Mouse (Mus musculus) lung, postnatal 10 days (tissue): ENCODE data around the gene Hdac7.
A peak's percentile ranks its signal among the peaks of the same experiment; 100 is the strongest.
"Not testable (repeated sequence)": the region's sequence is repeated elsewhere in the genome, so short reads cannot be mapped to it uniquely, and the experiment has no call there.

Source experiments
- DNase-seq: peaks from one replicate; pipeline ENCODE4 v3.0.0; 2021

Hdac7 gene

DNA sequence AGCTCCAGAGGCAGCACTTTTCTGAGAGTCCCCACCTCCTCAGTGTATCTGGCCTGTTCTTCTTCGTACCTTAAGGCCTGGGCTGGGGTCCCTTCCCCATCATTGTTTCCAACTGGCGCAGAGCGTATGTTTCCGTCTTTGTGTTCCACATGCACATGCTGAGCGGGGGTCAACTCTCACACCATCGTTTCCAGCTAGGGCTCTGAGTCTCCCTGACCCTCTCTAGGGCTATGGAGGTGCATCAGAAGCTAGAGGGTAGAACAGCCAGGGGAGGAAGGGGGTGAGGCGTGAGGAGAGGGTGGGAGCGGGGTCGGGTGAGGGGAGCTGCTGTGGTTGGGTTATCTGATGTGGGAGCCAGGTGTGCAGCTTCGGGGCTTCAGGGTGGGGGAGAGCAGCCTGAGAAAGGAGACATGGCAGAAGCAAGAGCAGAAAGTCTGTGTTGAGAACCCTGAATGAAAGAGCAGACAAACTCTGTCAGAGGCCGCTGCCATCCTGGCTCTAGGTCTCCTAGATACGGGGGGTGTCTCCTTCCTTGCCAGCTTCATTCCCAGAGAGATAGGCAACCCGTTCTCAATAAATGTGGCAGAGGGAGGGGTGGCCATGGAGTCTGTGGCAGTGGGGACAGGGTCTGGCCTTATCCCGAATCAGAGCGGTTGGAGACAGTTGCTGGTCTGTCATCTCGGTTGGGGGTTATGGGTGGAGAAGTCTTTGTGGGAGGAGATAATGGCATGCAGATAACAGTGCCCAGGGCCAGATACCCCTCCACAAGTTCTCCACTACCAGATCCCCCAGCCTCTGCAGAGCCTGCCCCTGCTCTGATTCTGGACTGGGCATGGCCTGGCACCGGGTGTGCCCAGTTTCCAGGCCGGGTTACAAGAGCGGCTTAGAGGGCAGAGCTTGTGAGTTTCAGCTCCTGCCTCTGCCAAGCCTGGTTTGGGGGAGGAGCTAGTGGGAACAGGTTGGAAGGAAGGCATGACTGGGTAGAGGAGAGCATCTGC is at the start of gene Hdac7:
Gene Hdac7 (minus strand): TSS at position 466 of the 998 bp plus-strand sequence.
- peak; percentile 52 for DNase-seq

DNA sequence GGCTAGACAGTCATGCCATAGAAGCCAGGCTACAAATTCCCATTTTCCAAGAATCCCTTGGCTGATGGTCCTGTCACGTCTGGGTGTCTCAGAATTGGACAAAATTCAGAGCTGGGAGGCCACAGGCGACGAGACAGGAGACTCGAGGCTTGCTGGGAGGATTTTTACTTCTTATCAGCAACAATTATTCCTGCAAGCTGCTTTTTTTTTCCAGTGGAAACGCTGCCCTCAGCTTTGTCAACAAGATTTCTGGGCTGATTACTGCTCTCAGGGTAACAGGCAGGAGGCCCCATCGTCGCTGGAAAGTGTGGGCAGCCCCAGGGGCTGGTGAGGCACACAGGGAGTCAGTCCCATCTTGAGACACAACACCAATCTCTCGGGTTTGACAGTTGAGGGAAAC is 48.2 kb upstream of the Hdac7 start:
- no peak for DNase-seq

DNA sequence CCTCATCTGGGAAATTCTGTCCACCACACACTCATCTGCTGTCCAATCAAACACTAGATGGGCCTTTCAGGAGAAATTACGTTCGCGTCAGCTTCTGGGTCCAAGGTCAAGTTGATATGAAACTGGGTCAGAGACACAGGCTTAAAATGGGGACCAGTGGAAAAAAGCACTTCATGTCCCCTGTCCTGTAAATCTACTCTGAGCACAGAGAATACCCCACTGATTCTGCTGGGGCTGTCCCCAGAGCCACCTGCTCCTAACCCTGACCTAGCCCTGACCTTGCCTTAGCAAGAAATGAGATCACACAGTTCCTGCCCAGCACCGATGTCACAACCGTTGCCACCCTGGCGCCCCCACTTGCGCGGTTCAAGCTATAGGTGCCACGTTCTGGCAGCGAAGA is 46.1 kb upstream of the Hdac7 start:
- DNase-seq, result no peak

DNA sequence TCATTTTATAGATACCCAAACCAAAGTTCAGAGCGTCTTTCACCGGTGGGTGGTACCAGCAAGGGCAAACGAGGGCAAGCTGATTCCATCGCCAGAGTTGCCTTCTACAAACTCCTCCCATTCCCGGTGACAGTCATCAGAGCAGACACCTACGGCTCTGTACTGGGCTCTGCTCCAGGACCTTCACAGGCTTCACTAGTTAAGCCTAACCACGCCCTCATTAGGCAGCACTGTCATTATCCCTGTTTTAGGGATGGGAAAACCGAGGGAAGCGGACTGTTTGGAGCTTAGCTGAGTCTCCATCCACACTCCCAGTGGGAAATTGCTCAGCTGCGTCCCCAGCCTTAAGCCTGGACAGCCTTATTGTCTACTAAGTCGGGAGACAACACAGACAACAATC is 45.7 kb upstream of the Hdac7 start:
- no peak for DNase-seq

DNA sequence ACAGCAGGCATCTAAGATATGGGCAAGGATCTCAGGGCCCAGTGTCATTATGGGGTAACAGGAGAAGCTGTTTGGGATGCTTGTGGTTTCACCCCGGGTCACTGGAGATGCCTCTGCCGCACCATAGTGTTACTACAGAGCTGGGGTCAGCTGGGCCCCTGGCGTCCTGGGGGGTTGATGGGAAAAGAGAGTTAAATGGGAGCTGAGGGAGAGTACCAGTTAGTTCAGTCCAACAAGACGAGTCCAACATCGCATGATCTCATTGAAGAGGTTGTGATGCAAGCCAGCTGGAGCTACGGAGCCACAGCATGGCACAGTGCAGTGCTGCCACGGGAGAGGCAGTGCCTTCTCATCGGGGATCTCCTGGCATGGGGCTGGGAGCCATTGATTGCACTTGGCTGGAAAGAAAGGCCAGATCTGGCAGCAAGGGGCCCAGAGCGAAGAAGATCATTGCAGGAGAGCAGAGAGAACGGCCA is 43.3 kb upstream of the Hdac7 start:
- DNase-seq, result no peak

DNA sequence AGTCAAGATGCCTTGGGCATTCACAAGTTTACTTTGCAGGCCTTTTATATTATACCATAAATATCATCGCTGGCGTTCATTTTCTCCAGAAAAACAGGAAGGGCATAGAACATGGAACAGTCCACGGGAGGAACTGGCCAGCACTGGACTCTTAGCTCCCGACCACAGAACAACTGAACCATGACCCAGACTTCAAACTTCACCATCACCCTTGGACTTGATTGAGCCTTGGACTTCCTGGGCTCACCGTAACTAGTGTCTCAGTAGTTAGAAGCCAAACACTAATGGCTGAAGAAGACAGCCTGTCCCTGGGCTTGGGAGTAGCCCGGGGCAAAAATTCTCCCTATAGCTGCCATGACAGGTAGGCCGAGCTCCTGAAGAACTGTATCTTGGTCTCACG is 37.1 kb upstream of the Hdac7 start:
- no peak for DNase-seq

DNA sequence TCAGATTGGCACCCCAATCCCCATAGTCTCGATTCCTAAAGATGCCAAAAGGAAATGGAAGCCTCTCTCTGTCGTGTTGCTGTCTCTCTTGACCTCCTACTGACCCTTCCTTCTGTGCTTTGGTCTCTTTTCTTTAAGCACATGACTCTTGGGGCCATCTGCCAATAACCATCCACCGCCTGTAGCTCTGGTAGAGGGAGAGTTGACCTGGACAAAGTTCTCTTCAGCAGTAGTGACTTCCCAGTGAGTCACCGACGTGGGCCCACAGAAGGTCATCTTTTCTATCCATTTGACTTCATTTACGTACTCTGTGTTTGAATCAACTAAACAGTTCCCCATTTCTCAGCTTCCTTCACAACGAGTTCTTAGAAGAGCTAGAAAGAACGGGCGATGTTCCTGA is 36.1 kb upstream of the Hdac7 start:
- DNase-seq, result no peak

DNA sequence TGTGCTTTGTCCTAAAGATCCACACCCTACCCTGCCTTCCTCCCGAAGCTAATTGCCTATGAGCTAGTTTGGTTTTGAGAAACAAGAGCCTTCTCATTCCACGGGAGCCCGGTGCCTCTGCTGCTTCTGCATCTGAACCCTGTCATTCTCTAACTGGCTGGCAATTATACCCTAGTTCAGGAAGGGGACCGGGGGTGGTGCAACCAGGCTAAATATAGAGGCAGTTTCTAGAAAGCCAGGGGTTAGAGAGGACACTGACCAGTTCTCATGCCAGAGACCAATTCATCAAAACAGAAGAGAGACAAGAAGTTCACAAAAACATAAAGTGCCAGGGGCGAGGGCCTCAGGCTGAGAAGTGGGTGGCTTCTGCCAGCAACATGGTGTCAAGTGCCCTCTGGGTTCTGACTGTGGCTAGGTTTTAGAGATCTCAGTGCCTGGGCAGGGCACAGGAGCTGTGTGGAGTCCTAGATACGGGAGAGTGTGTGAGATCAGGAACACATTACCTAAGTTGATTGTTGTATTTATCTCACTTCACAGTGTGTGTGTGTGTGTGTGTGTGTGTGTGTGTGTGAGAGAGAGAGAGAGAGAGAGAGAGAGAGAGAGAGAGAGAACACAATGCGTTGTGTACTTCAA is 34.5 kb upstream of the Hdac7 start:
- no peak for DNase-seq

DNA sequence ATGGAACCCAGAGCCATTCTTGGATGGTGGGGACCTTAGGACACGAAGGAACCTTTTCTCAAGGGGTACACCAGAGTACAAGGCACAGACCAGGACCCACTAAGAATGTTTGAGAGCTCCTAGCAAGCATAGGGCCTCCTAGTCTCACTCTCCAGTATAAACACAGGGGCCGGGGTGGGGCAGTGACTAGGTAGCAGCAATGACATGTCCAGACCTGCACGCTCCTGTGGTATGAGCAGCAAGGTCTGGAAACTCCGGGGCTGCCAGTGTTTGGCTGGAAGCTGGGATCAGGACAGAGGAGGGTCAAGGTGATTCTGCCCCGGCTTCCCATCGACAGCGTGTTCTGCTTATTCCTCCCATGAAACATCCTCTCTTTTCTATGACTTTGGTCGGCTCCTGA is 31.5 kb upstream of the Hdac7 start:
- no peak for DNase-seq

DNA sequence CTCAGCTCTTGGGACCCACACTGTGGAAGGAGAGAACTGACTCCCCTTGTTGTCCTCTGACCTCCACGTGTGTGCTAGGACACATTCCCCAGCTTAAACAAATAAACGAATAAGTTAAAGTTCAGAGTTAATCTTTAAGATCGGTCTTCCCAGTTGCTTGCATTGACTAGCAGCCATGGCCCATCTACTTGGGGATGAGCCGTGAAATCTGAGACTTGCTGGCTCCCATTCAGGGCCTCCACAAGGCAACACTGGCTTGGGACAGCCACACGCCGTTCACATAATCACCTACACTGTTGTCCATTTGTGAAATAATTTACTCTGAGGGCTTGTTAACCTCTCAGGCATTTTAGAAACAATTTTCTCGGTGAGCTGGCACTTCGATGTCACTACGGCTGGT is 29.4 kb upstream of the Hdac7 start:
- DNase-seq, result no peak

DNA sequence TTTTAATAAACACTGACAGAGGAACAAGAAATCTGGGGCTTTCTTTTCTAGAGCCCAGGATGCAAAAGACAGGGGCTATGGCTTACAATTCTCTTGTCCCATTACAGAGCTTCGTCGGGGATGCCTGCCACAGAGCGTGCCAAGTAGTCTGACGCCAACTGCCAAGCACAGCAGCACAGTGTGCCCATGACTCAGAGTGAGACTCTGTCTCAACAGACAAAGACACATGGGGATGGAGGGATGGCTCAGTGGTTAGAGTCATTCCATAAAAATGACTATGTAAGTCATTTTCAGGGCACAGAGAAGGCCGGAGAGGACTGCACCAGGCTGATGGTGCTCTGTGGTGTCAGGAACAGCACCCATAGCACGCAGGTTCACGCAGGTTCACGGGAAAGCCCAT is 27.9 kb upstream of the Hdac7 start:
- DNase-seq, result no peak

DNA sequence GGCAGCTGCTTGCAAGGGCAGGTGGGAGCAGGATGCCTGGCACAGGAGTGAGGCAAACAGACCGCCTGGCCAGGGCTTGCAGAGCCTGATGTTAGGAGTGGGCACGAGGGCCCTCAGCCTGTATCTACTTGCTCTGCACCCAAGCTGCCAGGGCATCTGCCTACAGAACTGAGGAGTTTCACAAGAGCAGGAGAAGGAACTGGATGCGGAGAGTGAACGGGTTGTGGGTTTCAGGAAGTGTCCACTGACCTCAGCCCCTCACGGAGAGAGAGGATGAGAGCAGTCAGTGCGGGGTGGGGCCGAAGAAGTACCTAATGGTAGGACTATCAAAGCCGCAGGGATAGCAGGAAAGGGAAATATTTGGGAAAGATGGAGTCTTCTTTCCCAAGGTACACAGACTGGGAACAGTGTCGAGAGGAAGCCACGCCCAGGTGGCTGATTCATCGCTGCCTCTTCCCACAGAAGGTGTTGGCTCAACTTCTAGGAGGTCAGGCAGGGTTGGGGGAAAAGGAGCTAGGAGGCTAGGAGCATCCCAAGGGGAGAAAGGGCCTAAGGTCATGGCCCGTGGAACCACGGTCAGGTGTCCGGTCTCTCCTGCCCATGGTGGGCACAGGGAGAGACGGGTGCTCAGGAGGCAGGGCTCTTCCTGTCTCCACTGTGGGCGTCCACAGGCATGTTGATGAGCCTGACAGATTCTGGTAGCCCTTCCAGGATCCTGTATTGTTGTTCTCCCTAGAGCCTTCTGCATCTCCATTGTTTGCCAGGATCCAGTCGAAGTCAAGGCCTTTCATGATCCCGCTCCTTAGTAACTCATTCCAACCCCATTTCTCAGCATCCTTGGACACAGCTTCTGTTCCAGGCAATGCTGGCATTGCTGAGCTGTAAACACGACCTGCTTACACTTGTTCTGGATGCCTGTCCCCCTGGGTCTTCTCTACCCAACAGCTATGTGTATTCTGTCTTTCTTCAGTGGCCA is 27.0 kb upstream of the Hdac7 start:
- DNase-seq, result no peak

DNA sequence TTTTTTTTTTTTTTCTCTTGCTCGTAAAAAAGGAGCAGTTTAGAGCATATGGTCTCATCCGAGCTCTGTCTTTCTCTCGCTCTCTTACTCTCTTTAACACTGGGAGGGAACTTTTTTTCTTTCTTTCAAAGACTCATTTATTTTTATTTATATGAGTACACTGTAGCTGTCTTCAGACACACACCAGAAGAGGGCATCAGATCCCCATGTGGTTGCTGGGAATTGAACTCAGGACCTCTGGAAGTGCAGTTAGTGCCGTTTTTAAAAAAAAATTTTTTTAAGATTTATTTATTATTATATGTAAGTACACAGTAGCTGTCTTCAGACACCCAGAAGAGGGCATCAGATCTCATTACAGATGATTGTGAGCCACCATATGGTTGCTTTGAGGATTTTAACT is 25.8 kb upstream of the Hdac7 start:
- not testable (repeated sequence) for DNase-seq

DNA sequence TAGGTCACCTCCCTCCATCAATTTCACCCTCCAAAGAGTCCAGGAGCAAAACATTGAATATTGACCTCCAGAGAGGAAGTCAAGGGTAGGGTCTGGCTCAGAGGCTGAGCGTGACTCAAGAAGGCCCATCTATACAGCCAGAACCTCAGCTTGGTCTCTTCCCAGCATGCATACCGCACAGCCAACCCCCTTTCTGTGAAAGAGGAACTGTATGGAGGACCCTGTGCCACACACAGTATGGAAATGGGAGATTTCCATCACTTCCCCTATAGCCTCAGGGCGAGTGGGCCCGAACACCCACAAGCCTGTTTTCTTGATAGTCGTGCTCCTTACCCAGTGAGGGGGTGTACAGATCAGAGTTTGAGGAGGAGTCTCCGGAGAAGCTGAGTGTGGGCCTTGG is 24.7 kb upstream of the Hdac7 start:
- DNase-seq, result no peak

DNA sequence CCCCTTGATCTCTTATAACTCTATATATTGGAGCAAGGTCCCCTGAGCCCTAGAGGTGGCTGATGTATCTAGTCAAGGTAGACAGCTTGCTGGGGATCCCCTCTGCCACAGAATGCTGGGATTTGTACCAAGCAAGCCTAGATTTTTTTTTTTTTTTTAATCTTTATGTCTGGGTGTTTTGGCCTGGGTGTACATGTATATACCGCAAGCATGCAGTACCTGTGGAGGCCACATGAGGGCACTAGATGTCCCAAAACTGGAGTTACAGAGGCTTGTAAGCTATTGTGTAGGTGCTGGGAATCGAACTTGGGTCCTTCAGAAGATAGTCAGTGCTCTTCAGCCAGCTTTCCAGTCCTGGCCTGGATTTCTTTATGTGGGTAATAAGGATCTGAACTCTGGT is 21.7 kb upstream of the Hdac7 start:
- DNase-seq, result no peak

DNA sequence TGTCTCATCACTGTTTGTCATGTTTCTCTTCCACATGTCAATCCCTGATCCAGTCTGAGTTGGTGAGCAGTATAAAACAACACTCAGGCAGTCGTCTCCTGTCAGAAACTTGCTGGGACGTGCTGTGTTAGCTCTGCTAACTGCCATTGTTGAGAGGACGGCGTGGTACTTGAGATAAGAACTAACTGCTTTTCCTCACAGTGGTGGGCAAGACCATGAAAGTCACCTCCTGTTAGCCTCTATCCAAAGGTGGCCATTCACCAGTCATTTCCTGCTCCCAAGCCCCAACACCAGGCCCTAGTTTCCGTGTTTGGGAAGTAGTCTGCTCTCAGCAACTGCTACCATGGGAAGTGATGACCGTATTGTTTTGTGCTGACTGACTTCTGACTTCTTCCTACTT is 20.9 kb upstream of the Hdac7 start:
- DNase-seq, result no peak

DNA sequence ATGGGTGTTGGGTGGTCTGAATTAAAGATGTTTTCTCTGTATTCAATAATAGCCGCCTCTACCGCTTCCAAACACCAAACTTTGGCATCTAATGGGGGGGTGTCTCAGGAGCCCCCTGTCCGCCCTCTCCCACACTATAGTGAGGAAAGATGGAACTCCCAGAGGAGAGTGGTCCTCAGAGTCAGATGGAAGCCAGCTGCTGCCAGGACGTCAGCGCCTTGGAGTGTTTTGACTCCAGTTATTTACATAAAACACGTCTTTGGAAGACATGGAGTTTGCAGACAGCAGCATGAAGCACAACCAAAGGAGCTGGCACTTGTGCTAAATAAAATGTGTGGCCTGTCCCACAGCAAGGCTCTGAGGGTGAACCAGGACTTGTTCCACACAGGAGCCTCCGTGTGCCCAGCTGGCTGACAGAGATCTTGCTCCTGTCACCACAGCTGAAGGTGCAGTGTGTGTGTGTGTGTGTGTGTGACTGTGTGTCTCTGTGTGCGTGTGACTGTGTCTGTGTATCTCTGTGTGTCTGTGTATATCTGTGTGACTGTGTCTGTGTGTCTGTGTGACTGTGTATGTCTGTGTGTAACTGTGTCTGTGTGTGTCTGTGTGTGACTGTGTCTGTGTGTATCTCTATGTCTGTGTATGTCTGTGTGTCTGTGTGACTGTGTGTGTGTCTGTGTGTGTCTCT is 20.2 kb upstream of the Hdac7 start:
- no peak for DNase-seq

DNA sequence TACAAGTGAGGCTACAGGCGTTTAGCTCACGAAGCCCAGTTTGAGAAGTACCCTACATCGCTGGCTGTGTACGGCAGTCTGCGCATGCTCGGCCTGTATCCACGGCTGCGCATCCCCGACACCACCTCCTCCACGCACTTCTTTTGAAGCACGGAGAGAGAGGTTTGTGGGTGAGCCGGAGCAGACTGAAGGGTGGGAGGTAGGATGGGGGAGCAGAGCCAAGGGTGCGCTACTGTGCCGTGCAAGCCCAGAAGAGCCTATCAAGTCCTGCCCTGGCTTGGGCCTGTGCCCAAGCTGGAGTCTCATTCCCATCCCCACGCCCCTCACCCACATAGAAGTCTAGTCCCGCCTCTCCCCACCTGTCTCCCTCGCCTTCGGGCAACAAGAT is 19.2 kb upstream of the Hdac7 start:
- DNase-seq, result no peak

DNA sequence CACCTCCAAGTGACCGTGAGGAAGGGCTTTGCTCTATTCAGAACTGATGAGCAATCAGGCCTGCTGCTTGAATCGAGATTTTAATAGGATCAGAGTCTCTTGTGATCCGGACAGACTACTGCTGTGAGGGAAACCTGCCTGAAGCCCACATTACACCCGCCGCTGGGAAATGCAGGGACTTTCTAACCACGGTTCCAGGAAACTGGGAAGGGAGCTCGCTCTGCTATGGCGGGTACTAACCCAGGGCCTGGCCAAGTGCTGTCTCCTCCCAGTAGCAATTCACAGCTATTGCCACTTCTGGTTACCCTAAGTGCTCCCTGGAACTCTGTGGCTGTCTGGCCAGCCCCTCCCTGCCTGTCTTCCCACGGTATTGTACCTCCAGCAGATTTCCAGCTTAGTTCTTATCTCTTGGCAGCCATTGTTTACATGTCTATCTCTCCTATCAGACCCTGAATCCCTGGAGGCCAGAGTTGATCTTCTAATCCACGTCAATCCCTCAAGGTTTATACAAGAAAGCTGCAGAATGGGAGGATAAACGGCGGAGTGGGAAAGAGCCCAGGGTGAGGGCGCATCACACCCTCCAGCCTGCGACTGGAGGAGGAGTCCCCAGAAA is 18.7 kb upstream of the Hdac7 start:
- DNase-seq, result no peak

DNA sequence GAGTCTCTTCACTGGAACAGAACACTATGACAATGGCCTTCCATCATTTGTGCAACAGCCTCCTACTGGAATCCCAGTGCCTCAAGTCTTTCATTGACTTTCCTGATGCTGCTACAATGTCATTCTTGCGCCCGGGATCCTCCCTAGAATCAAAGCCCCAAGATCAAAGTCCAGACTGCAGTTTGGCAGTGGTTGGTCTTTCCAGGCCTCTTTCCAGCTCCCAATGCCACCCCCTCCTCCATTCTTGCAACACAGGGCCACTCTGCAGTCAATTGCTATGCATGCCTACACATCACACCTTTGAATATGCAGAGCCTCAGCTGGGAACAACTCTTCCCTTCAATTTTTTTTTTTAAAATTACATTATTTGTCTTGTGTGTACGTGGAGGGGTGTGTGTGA is 16.1 kb upstream of the Hdac7 start:
- no peak for DNase-seq

DNA sequence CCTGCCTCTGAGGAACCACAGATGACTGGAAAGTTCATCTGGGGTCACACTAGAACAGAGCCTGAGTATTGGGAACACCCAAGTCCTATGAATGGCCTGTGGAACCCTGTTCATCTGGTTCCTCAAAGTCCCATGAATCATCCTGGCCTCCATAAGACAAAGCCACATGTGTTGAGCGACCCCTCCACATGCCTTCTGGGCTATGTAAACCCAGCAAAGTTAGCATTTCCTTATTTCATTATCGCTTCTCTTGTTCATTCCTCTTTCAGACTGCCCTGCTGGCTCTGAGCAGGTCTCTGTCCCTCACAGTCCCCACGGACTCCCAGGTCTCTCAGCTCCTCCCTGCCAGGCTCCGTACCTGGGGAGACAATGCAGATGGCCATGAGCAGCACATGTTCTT is 14.1 kb upstream of the Hdac7 start:
- DNase-seq, result no peak

DNA sequence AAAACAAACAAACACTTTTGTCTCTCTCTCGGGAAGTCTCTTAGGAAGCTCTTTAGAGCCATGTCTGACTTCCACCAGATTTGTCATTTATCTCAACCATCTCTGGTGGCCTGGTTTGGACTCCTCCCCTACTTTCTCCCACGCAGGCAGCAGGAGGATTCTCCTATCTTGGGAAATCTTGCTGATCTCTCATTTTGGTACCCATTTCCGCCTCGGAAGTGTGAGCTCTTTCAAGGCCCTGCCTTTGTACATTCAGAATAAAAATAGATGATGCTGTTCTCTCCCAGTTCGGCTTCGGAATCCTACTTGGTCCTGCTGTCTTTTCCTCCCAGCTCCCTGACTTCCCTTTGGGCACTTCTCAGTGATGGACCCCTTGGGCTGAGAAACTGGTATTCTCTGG is 10.2 kb upstream of the Hdac7 start:
- DNase-seq, result no peak
